Mouse (Mus musculus) heart, embryonic 10.5 days (tissue): ENCODE data around the gene Slc9a9. TPM values are rescaled to one million over a fixed set of nuclear protein-coding genes. Genes with fewer than 3 reads are reported as not detected.

ENCODE experiments used
- DNase-seq: peaks from one replicate; pipeline ENCODE4 v3.0.0-alpha.2; 2017; ENCODE audit warnings: low spot score
- H3K27ac ChIP-seq: fragments of 300-500 bp; sonication (generic); 2 replicates; pipeline ENCODE4 v1.5.1; 2016; ENCODE audit warnings: mild to moderate bottlenecking
- H3K27me3 ChIP-seq: fragments of 300-500 bp; sonication (generic); 2 replicates; pipeline ENCODE4 v1.6.1; 2016; ENCODE audit warnings: mild to moderate bottlenecking; ENCODE audit not compliant: poor library complexity, insufficient read depth, severe bottlenecking
- H3K36me3 ChIP-seq: fragments of 300-500 bp; sonication (generic); 2 replicates; pipeline ENCODE4 v1.6.1; 2016; ENCODE audit warnings: mild to moderate bottlenecking, moderate library complexity
- H3K4me1 ChIP-seq: fragments of 300-500 bp; sonication (generic); 2 replicates; pipeline ENCODE4 v1.6.1; 2016; ENCODE audit warnings: mild to moderate bottlenecking
- H3K4me3 ChIP-seq: fragments of 300-500 bp; sonication (generic); 2 replicates; pipeline ENCODE4 v1.5.1; 2016; ENCODE audit warnings: mild to moderate bottlenecking, moderate library complexity
- H3K9me3 ChIP-seq: fragments of 300-500 bp; sonication (generic); 2 replicates; pipeline ENCODE4 v1.6.1; 2016; ENCODE audit warnings: mild to moderate bottlenecking, moderate library complexity
- WGBS: fragments of 180-500 bp; shearing (Covaris S2); methylation state at CpG from one replicate; pipeline ENCODE4 v1.1.7; 2016; 5-methylcytosine and 5-hydroxymethylcytosine counted together
- microRNA-seq: library from miRNA; unstranded; fragments of <30 nt; microRNA quantifications from one replicate; pipeline ENCODE4, GENCODE M21; 2017
- polyA plus RNA-seq: library from polyadenylated mRNA; unstranded; fragments of >200 nt; fragmentation: Nextera tagmentation; extraction: Ambion mirVana; gene quantifications from 2 replicates; pipeline ENCODE4 v1.2.1, GENCODE M21; 2016

Gene Slc9a9
- polyA plus RNA-seq, 1 experiment from 2014 or later, result 2.6 TPM

- H3K9me3 ChIP-seq, result no peaks in the 10 kb centered on the region
- no peak for DNase-seq
- 87% methylated on average over 9 of the region's 9 CpGs for WGBS
Observed at GRCm38 (mm10) chr9:95263867-95264509, 594.3 kb downstream of the Slc9a9 start.

GRCm38 (mm10) chr9:95266179-95266578 lies 596.5 kb downstream of the Slc9a9 start:
- Histone ChIP-seq H3K9me3 (no peaks in the 10 kb centered on the region), H3K27ac (no peak overlapping the region), H3K4me3 (no peak overlapping the region), H3K4me1 (peaks cover 8% of the 10 kb centered on the region), H3K27me3 (peaks cover 28% of the 10 kb centered on the region), H3K36me3 (no peaks in the 10 kb centered on the region)
- no peak for DNase-seq
- WGBS, result 70% methylated on average over 2 of the region's 2 CpGs

More at GRCm38 (mm10) chr9:95263867-95264509, 594.3 kb downstream of the Slc9a9 start:
- no peak overlapping the region for H3K4me3 ChIP-seq
- H3K27me3 ChIP-seq, result peaks cover 28% of the 10 kb centered on the region
- no peaks in the 10 kb centered on the region for H3K36me3 ChIP-seq
- no peak overlapping the region for H3K27ac ChIP-seq
- H3K4me1 ChIP-seq, result peaks cover 8% of the 10 kb centered on the region

GRCm38 (mm10) chr9:95266924-95267323 lies 597.2 kb downstream of the Slc9a9 start:
- Histone ChIP-seq H3K4me1 (peaks cover 8% of the 10 kb centered on the region), H3K4me3 (no peak overlapping the region), H3K27me3 (peaks cover 24% of the 10 kb centered on the region), H3K36me3 (no peaks in the 10 kb centered on the region), H3K27ac (no peak overlapping the region), H3K9me3 (no peaks in the 10 kb centered on the region)
- DNase-seq, result no peak
- WGBS, result 66% methylated on average over 2 of the region's 2 CpGs

GRCm38 (mm10) chr9:95279590-95280344 lies 610.1 kb downstream of the Slc9a9 start:
- Histone ChIP-seq H3K4me1 (peaks cover 8% of the 10 kb centered on the region; the same call in 1 of the 2 replicates), H3K27ac (peak overlapping the region; percentile 67), H3K9me3 (no peaks in the 10 kb centered on the region), H3K36me3 (no peaks in the 10 kb centered on the region), H3K27me3 (no peaks in the 10 kb centered on the region), H3K4me3 (no peak overlapping the region)
- 52% methylated on average over 10 of the region's 10 CpGs for WGBS
- peak; percentile 77 for DNase-seq

Small RNA genes within 50 kb of the gene (microRNA-seq; reads per million reads assigned to microRNA genes)
- gene Mir7656, result not detected

Other genes with a start within 250 kb of the Slc9a9 start
- gene 1190002N15Rik, start 131.8 kb upstream of the Slc9a9 start, polyA plus RNA-seq, result 13.4 and 22.9 TPM in 2 replicates